Mouse (Mus musculus): ENCODE measurements around the gene Gm10272. TPM values are rescaled to one million over a fixed set of nuclear protein-coding genes. Genes with fewer than 3 reads are reported as not detected.

The Gm10272 gene
- not detected in 2 replicates for polyA plus RNA-seq (2012; rRNA removed; ENCODE audit: low replicate concordance)

GRCm38 (mm10) chr10:77706326-77706725 is at the start of gene Gm10272:
Gm10272 (plus strand) TSS chr10:77706626.

GRCm38 (mm10) chr10:77685895-77686664 is 20.3 kb upstream of the Gm10272 start, which contains the start of gene Tspear:
Tspear (plus strand) TSS chr10:77686569.

DNA sequence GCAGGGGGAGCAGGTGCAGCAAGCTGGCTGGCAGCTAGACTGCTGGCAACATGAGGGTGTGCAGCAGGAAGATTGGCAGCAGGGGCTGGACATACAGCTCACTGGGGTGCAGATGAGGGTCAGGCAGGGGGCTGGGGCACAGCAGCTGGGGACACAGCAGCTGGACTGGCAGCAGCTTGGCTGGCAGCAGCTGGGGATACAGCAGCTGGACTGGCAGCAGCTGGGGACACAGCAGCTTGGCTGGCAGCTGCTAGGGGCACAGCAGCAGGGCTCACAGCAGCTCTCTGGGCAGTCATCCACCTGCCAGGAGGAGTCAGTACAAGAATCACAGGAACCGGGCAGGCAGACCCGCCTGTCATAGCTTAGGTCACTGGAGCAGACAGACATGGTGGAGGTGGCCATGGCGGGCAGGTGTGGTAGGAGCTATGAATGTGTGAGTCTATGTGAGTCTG is 16.0 kb upstream of the Gm10272 start, which contains the start of gene Gm19402:
TSS of gene Gm19402 (minus strand) at position 402 of the 452 bp plus-strand sequence.

DNA sequence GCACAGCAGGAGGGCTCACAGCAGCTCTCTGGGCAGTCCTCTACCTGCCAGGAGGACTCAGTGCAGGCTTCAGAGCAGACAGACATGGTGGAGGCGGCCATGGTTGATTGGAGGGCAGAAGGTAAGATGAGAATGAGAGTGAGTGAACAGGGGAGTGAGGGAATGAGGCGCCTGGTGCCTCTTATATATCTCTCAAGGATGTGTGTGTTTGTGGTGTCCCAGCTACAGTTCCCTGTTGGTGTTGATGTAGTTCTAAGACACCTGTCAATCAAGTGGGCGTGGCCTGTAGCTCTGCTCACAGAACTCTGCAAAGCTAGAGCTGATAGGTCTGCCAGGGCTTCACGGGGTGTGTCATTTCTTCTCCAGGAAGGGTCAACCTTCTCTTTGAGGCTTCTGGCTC is 9.3 kb upstream of the Gm10272 start, which contains the start of gene Gm9508:
TSS of gene Gm9508 (minus strand) at position 101 of the 400 bp plus-strand sequence.

GRCm38 (mm10) chr10:77711157-77711556 is 4.7 kb downstream of the Gm10272 start, which contains the start of gene Gm10024:
Gm10024 (plus strand) TSS chr10:77711457.

DNA sequence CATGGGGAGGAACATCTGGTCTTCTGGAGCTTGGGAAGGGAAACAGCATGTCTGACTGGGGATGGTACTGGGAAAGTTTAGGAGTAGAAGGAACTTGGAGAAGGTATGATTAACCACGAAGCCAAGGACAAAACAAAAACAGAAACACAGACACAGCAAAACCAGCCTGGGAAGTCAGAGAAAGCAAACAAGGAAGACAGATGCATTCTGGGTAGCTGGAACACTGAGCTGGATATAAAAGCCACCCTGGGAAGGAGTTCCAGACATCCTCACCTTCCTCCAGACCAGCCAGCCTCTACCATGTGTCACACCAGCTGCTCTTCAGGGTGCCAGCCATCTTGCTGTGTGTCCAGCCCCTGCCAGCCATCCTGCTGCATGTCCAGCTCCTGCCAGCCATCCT is 9.1 kb downstream of the Gm10272 start, which contains the start of gene Gm10142:
TSS of gene Gm10142 (plus strand) at position 301 of the 400 bp plus-strand sequence.

GRCm38 (mm10) chr10:77720299-77720698 is 13.9 kb downstream of the Gm10272 start, which contains the start of gene Krtap12-1:
Krtap12-1 (plus strand) TSS chr10:77720599.

DNA sequence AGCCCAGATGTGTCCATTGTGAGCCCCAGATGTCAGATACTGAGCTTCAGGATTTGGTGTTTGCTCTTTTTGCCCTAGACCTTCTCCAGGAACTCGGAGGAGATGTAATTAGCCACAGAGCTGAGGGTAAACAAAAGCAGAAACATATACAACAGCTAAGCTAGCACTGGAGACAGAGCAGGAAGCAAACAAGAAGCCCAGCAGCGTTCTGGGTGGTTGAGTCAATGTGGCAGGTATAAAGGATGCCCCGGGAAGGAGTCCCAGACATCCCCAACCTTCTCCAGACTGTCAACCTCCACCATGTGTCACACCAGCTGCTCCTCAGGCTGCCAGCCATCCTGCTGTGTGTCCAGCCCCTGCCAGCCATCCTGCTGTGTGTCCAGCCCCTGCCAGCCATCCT is 19.8 kb downstream of the Gm10272 start, which contains the start of gene Gm10100:
TSS of gene Gm10100 (plus strand) at position 301 of the 400 bp plus-strand sequence.

GRCm38 (mm10) chr10:77741924-77742688 is 35.7 kb downstream of the Gm10272 start, which contains the start of gene Gm18596:
Gm18596 (minus strand) TSS chr10:77742638.

GRCm38 (mm10) chr10:77751254-77751653 is 44.8 kb downstream of the Gm10272 start, which contains the start of gene Gm9736:
Gm9736 (minus strand) TSS chr10:77751354.

Other genes starting within 250 kb of the Gm10272 start
- gene Fam207a, start 190.8 kb upstream of the Gm10272 start, polyA plus RNA-seq (2012; rRNA removed; ENCODE audit: low replicate concordance), result 19.1 and 32.2 TPM in 2 replicates
- gene Itgb2, start 176.4 kb upstream of the Gm10272 start, polyA plus RNA-seq (2012; rRNA removed; ENCODE audit: low replicate concordance), result 24.9 and 35.8 TPM in 2 replicates
- 234 and 258 TPM in 2 replicates for gene Pttg1ip, start 124.9 kb upstream of the Gm10272 start, polyA plus RNA-seq (2012; rRNA removed; ENCODE audit: low replicate concordance)
- gene Sumo3, start 100.5 kb upstream of the Gm10272 start, polyA plus RNA-seq (2012; rRNA removed; ENCODE audit: low replicate concordance), result 253 and 352 TPM in 2 replicates
- 0.84 TPM in 1 of 2 replicates, not detected in the other for gene Gm49325, start 100.4 kb upstream of the Gm10272 start, polyA plus RNA-seq (2012; rRNA removed; ENCODE audit: low replicate concordance)
- 60.5 and 66.2 TPM in 2 replicates for gene Ube2g2, start 84.4 kb upstream of the Gm10272 start, polyA plus RNA-seq (2012; rRNA removed; ENCODE audit: low replicate concordance)
- 1.1 TPM in 1 of 2 replicates, not detected in the other for gene Tspear, start 20.1 kb upstream of the Gm10272 start, polyA plus RNA-seq (2012; rRNA removed; ENCODE audit: low replicate concordance)
- gene Gm19402, start 15.9 kb upstream of the Gm10272 start, polyA plus RNA-seq (2012; rRNA removed; ENCODE audit: low replicate concordance), result not detected in 2 replicates
- not detected in 2 replicates for gene Gm9508, start 9.4 kb upstream of the Gm10272 start, polyA plus RNA-seq (2012; rRNA removed; ENCODE audit: low replicate concordance)
- gene Gm10024, start 4.8 kb downstream of the Gm10272 start, polyA plus RNA-seq (2012; rRNA removed; ENCODE audit: low replicate concordance), result not detected in 2 replicates
- not detected in 2 replicates for gene Gm10142, start 9.2 kb downstream of the Gm10272 start, polyA plus RNA-seq (2012; rRNA removed; ENCODE audit: low replicate concordance)
- gene Krtap12-1, start 14.0 kb downstream of the Gm10272 start, polyA plus RNA-seq (2012; rRNA removed; ENCODE audit: low replicate concordance), result not detected in 2 replicates
- gene Gm10100, start 19.9 kb downstream of the Gm10272 start, polyA plus RNA-seq (2012; rRNA removed; ENCODE audit: low replicate concordance), result not detected in 2 replicates
- gene Gm18596, start 36.0 kb downstream of the Gm10272 start, polyA plus RNA-seq (2012; rRNA removed; ENCODE audit: low replicate concordance), result not detected in 2 replicates
- gene Gm9736, start 44.7 kb downstream of the Gm10272 start, polyA plus RNA-seq (2012; rRNA removed; ENCODE audit: low replicate concordance), result not detected in 2 replicates
- not detected in 2 replicates for gene Gm3233, start 53.1 kb downstream of the Gm10272 start, polyA plus RNA-seq (2012; rRNA removed; ENCODE audit: low replicate concordance)
- gene Gm3238, start 64.7 kb downstream of the Gm10272 start, polyA plus RNA-seq (2012; rRNA removed; ENCODE audit: low replicate concordance), result not detected in 2 replicates
- gene Gm7138, start 70.3 kb downstream of the Gm10272 start, polyA plus RNA-seq (2012; rRNA removed; ENCODE audit: low replicate concordance), result not detected in 2 replicates
- not detected in 2 replicates for gene Gm3250, start 75.9 kb downstream of the Gm10272 start, polyA plus RNA-seq (2012; rRNA removed; ENCODE audit: low replicate concordance)
- gene Gm7137, start 81.6 kb downstream of the Gm10272 start, polyA plus RNA-seq (2012; rRNA removed; ENCODE audit: low replicate concordance), result not detected in 2 replicates
- gene Gm9639, start 88.5 kb downstream of the Gm10272 start, polyA plus RNA-seq (2012; rRNA removed; ENCODE audit: low replicate concordance), result not detected in 2 replicates
- gene Gm19668, start 92.5 kb downstream of the Gm10272 start, polyA plus RNA-seq (2012; rRNA removed; ENCODE audit: low replicate concordance), result not detected in 2 replicates
- gene Gm9507, start 105.2 kb downstream of the Gm10272 start, polyA plus RNA-seq (2012; rRNA removed; ENCODE audit: low replicate concordance), result not detected in 2 replicates
- gene Gm2696, start 108.1 kb downstream of the Gm10272 start, polyA plus RNA-seq (2012; rRNA removed; ENCODE audit: low replicate concordance), result not detected in 2 replicates
- not detected in 2 replicates for gene Krtap10-4, start 120.5 kb downstream of the Gm10272 start, polyA plus RNA-seq (2012; rRNA removed; ENCODE audit: low replicate concordance)
- not detected in 2 replicates for gene Krtap10-10, start 129.3 kb downstream of the Gm10272 start, polyA plus RNA-seq (2012; rRNA removed; ENCODE audit: low replicate concordance)
- gene Gm36176, start 140.2 kb downstream of the Gm10272 start, polyA plus RNA-seq (2012; rRNA removed; ENCODE audit: low replicate concordance), result not detected in 2 replicates
- gene Gm10318, start 146.2 kb downstream of the Gm10272 start, polyA plus RNA-seq (2012; rRNA removed; ENCODE audit: low replicate concordance), result not detected in 2 replicates
- gene Gm3285, start 155.3 kb downstream of the Gm10272 start, polyA plus RNA-seq (2012; rRNA removed; ENCODE audit: low replicate concordance), result not detected in 2 replicates
- gene Lrrc3, start 195.9 kb downstream of the Gm10272 start, polyA plus RNA-seq (2012; rRNA removed; ENCODE audit: low replicate concordance), result 7.8 and 12.9 TPM in 2 replicates